Mouse (Mus musculus): ENCODE measurements around the gene Hdhd3.
"Not testable (repeated sequence)": the region's sequence is repeated elsewhere in the genome, so short reads cannot be mapped to it uniquely, and the experiment has no call there.

Gene Hdhd3

DNA sequence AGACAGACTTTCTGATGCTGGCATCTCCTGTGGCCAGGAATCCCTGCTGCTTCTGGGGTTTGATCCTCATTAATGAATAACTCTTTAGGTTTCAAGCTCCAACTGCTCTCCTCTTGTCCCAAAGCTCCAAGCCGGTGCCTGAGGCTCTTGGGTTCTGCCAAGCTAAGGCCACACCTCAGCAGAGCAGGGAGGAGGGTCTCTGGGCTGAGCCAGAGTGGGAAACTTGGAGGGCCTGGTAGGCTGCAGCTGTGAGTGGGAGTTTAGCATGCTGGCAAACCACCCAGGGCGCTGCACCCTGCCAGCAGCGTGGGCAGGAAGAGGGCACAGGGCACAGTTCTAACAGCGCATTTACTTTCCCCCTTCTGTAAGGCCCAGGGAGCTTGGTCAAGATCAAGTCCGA, 5.6 kb upstream of the Hdhd3 start:
- no peak for DNase-seq

DNA sequence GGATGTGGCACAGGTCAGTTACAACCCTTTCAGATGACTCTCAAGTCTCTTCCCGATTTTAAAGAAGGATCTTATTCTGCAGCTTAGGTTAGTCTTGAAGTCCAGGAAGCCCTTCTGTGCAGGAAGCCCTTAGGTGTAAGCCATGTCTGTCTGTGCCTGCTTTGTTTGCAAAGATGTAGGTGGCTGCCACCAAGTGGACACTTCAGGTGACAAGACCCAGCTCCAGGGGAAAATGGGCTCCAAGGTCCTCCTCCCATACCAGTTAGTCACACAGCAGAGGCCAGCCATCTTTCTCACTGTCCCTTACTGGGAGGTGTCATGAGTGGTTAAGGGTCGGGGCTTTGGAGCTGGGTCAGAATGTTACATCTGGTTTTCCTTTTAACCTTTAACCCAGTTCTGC, 3.5 kb upstream of the Hdhd3 start:
- DNase-seq: peak; percentile 71

DNA sequence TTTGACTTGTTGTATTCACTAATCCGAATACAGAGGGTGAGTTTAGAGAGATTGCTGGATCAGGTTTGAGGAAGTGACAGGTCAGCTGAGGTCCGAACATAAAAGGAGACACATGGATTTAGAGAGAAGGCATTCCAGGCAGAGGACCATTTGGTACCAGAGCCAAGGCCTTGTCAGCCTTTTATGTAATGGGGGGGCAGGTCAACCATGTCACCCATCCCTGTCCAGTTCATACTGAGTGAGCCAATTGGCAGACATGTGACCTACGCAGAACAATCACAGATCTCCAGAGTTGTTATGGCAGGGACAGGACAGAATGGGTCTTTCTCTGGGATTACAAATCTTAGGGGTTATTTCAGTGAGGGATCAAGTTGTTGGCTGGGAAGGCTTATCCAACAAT, 2.7 kb upstream of the Hdhd3 start:
- DNase-seq: no peak

DNA sequence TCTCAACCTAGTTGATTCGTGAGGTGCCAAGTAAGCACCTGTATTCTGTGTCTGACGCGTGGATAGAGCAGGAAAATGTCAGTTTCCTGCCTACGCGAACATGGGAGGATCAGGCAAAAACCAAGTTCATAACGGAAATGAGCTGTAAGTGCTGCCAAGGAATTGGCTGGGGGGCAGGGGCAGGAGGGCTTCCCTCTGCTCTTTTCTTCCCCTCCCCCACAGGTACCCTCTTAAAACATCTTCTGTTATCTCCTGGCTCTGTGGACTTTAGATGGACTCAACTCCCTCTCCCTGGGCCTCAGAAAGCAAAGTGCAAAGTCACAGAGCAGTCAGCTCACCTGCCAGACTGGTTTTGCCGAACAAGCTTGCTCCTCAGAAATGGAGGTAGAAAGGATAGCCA, 298 bp downstream of the Hdhd3 start:
- DNase-seq: peak; percentile 53

DNA sequence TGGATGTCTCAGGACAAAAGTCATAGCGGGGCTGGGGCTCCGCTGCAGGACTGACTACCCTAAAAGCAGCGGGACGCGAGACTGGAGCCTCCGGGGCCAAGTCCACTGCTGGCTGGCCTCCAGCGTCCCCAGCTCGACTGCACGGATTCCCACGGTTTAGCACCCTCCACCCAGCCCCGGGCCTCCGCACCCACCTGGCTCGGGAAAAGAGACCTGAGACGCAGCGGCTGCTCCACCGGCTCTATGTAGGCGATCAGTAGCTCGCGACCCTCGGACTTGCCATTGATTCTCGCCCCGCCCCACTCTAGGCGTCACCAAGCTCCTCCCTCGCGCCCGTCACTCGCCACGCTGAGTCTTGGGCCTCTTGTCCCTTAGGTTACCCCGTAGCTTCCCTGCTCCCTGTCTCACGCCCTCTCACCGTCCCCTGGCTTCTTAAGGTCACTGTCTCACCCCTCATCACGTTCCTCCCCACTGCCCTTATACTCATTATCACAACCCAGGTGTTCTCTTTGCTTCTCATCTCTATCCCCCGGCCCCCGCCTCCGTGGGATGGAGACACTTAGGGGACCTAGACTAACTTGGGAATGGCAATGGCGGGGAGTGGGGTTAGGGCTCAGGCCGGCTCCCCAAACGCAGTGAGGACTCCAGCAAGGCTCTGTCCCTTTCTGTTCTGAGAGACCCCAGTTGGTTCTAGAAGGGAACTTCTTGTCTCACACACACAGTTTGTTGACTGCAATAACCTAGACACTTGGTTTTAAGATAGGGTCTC, 1.1 kb downstream of the Hdhd3 start:
- DNase-seq: peak; percentile 93

DNA sequence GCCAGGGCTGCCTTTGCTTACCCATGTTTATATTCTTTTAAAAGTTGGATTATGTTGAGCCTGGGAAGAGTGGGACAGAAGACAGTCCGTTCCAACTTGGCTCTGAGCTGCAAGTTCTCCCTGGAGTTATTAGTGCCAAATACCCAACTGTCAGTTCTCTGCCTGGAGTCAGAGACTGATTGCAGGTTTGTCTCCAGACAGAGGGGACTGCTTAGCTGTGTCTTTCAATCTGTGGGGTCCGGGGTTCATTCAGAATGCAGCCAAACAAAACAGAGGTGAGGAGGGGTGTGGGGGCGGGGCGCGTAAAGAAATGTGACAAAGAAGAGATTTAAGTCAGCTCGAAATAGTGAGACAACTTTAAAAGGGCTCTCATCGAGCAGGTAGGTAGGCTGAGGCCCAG, 1.7 kb downstream of the Hdhd3 start:
- DNase-seq: peak; percentile 49

DNA sequence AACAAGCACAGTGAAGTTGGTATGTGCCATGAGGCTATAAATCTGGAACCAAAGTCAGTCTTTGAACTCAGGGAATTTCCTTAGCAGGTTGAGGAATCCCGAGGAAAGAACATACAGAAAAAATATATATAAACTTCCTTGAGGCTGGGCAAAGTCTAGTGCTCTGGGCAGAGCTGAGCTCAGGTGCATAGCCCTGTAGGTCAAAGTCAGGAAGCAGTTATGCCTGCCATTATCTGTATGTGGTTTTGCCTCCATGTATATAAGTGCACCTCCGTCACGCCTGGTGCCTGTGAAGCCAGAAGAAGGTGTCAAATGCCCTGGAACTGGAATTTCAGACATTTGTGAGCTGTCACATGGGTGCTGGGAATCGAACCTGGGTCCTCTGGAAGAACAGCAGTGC, 2.5 kb downstream of the Hdhd3 start:
- peak; percentile 38 for DNase-seq

DNA sequence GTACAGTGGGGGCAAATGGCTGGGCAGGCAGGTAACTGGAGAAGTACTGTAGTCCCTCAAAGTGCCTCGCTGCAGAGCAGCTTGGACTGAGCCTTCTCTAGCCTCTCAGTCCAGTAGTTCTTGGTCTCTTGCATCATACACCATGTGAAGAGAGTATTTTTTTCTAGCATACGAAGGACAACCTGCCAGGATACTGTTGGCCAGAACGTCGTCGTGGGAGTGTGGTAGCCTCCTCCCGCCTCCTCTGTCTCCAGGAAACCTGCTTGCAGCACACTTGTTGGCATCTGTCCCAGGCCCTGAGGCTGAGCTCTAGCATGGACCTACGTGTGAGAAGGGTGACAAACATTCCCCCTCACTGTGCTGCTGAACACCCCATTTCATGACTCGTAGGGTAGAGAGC, 6.5 kb downstream of the Hdhd3 start:
- DNase-seq: peak; percentile 50

DNA sequence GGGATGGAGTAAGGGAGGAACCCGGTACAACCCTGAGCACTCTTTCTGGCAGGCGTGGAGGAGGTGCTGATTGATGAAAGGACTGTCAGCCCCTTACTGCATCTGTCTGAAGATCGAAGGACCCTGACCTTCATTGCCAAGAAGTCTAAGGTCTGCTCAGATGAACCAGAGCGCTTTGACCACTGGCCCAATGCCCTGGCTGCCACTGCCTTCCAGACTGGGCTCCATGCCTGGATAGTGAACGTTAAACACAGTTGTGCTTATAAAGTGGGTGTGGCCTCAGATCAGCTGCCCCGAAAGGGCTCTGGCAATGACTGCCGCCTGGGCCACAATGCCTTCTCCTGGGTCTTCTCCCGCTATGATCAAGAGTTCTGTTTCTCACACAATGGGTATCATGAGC, 7.3 kb downstream of the Hdhd3 start:
- no peak for DNase-seq

DNA sequence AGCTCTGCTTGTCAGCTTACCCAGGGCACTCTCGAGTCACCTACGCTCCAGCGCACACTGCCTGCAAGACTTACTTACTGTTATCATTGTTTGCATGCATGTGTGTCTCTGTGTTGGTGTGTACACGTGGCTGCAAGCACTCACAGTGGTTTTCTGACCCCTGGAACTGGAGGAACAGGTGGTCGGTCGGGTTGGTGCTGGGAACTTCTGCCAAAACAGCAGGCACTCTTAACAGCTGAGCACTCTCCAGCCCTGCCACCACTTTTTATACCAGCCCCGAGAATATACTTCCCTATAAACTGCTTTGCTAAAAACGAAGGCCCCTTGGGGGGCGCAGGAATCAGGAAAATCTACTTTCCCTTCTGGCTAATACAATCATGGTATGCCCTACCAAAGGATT, 9.0 kb downstream of the Hdhd3 start:
- no peak for DNase-seq

DNA sequence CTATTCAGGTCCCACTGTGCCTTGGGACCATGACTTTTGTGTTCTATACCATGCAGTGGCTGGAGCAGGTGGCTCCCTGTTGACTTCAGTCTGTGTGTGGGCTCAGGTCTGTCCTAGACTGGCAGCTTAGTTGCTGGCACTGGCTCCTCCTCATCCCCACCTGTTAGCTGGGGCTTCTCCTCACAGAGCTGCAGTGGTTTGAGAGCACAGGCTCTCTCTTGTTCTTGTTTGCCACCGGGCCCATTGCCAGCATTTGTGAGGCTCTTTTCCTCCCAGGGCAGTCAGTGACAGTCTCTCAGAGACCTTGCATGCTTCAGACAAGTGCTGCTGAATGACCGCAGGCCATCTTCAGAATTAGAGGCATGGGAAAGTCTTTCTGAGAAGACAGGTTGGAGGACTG, 10.6 kb downstream of the Hdhd3 start:
- no peak for DNase-seq

DNA sequence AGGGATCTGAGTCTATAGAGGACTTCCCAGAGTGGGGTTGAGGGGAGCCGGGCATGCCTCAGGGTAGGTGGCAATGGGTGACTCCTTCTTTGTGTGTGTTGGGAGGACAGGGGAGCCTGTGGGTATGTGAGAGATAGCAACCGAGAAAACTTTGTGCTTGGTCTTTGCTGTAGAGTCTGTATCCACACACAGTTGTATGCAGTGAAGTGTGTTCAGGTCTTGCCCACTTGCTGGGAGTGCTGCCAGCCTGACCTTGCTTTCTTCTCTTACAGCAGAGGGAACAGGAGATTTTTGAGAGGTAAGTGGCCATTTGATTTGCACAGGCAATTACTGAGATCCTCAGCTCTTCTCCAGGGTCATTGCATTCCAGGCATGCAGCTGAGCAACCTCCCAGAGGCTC, 15.4 kb downstream of the Hdhd3 start:
- no peak for DNase-seq

DNA sequence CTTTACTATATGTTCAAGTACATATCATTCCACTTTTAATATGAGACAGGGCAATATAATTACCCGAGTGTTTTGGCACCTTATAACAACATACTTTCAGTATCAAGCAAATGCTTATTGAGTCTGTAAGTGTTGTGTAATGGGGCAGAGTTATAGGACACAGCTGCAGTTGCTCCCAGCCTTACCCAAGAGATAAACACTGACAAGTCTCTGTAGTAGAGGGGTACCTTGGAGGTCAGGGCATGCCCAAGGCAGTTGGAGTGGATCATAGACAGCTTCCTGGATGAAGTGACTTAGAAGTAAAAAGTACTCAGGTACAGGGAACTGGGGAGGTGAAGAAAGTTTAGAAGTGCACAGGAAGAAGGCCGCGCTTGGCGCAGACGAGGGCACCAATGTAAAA, 16.1 kb downstream of the Hdhd3 start:
- DNase-seq: no peak

DNA sequence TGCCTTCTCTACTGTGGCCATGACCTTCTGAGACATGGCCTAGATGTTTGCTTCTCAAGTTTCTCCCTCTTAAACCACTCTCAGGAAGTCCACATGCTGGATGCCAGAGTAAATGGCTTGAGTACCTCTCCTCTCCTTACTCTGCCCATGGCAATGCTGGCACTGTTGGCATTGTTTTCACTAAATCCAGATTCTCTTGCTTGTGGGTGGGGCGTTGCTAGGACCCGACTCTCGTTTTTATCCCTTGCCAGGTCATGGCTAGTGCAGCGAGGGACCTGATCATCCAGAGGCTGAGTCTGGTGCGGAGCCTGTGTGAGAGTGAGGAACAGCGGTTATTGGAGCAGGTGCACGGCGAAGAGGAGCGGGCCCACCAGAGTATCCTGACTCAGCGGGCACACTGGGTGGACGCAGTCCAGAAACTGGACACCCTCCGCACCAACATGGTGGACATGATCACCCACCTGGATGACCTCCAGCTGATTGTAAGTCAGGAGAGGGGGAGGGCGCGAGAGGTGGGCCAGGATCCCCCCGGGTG, 17.0 kb downstream of the Hdhd3 start:
- DNase-seq: no peak

DNA sequence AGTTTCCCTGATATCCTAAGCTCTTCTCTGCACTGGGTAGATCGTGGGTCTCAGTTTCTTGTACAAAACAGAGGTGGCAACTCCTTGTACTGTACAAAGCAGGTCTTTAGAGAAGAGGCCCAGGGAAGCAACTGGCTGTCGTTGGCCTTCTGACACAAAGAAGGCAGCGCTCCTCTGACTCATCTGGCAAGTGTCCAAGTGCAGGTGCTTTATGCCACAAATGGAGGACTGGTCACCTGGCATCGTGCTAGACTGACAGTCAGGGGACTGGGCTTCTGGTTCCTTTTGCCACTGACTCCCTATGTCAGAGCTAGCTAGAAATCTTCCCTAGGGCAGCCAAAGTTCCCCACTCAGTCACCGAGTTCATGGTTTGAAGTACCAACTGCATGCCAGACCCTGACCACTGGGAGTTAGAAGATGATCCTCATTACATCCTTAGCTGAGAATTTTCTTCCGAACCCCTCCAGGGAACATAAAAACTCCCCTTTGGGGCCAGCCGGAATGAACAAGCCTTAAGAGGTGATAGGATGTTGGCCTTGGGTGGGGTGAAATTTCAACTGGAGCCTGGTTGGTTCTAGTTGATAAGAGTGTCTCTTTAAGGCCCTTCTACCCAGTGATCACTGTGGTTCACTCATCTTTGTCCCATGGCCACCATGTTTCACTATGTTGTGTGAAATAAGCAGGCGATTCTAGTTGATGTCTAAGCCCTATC, 17.7 kb downstream of the Hdhd3 start:
- no peak for DNase-seq

DNA sequence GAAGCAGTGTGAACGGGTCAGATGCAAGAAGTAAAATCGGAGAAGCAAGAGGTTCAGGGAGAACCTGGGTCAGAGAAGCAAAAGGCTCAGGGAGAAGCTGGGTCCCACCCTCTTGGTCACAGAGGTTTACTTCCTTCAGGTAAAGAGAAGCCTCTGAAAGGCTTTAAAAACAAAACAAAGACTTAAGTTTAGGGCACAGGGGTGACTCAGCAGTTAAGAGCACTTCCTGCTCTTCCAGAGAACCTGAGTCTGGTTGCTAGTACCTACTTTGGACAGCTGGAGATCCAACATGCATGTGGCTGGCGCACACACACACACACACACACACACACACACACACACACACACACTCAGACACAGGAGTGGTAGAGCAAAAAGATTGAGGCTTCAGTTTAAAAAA, 18.3 kb downstream of the Hdhd3 start:
- no peak for DNase-seq

DNA sequence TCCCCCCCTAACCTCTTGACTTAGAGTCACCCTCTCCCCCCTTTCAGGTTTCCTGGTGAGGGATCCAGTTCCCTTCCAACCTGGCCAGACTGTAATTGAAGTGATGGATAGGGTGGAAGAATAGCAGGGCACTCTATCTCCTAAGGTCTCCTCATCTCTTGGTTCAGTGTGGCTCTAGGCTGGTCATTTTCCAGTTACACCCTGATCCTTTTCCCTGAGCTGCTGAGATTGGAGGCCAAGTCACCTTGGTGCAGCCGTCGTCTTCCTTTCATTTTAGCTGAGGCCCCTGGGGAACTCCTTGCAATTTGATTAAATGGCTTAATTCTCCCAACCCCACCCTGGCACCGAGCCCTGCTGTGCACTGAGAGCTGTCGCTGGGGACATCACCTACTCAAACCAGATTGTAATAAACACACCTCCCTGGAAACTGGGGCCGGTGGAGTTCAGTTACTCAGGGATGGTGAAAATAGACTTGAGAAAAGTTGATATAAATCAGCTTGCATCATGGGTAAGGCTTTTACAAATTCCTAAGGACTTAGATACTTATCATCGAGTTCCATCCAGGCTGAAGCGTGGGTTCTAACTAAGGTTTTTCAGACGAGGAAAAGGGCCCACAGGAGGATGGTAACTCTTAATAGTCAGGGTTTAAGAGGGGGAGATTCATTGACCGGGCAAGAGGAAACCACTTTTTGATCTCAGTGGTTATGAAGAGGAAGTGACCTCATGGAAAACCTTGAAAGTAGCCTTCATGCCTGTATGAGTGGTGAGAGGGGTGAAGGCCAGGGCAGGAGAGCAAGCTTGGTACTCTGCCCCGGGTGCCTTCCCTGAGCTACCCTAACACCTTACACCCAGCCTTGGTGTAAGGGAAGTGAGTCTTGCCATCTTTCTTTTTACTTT, 22.3 kb downstream of the Hdhd3 start:
- DNase-seq: no peak

DNA sequence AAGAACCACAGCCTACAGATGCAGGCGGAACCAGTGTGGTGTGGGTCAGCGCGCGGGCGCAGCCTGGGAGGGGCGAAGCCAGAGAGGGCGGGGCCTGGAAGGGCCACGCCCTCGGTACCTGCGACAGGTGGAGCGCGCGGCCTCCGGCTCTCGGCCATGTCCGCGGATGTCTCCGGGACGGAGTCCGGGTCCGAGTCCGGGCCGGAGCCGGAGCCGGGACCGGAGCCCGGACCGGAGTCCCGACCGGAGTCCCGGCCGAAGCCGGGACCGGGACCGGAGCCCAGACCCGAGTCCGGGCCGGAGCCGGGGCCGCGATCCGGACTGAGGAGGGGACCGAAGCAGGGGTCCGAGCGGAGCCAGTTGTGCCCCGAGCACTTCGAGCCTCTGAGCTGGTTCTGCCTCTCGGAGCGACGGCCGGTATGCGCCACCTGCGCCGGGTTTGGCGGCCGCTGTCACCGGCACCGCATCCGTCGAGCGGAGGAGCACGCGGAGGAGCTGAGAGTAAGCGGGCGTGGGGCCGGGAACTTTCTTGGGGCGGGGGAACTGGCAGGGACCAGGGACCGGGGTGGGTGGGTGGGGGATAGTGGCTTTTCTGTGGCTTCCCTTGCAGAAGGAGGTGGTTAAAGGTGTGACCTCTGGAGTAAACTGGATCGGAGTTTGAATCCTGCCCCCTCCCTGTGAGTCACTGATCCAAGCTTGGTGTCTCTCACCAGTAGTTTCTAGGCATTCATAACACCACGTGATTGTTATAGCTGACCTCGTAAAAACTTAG, 23.1 kb downstream of the Hdhd3 start, which contains the start of gene Bspry:
Bspry (plus strand) TSS at position 117 of the 772 bp plus-strand sequence.
- DNase-seq: no peak

DNA sequence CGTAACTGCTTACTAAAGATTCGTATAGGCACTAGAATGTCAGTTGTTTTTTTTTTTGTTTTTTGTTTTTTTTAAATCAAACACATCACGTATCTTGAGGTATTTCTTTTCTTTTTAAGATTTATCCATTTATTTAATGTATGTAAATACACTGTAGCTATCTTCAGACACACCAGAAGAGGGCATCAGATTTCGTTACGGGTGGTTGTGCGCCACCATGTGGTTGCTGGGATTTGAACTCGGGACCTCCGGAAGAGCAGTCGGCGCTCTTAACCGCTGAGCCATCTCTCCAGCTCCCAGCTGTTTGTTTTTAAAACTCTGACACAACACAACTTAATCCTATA, 23.7 kb downstream of the Hdhd3 start:
- DNase-seq: not testable (repeated sequence)

DNA sequence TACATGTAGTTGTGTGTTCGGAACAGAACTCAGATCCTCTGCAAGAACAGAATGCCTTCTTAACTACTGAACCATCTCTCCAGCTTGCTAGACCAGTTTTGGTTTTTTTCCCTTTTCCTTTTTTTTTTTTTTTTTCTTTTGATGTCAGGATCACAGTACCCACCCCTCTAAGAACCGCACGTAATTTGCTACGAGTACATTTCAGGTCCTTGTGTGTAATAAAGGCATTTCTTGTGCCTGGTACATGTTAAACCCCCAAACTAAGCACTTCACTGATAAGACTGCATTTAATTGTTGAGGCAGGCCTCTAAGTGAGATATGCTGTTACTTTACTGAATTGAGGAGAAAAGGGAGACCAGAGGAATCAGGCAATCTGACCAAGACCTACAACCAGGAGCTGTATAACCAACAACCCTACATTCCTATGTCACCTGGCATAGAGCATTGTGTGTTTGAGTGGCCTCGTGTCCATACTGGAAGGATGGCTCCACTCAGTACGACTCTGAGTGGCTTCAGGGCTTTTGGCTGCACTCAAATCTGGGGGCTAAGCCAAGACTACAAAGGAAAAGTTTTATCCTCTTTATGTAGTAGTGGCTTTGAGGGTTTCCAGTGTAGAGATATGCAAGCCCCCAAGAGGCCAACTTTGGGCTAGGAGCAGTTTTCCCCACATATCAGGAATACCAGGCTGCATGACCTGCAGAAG, 25.6 kb downstream of the Hdhd3 start:
- no peak for DNase-seq

DNA sequence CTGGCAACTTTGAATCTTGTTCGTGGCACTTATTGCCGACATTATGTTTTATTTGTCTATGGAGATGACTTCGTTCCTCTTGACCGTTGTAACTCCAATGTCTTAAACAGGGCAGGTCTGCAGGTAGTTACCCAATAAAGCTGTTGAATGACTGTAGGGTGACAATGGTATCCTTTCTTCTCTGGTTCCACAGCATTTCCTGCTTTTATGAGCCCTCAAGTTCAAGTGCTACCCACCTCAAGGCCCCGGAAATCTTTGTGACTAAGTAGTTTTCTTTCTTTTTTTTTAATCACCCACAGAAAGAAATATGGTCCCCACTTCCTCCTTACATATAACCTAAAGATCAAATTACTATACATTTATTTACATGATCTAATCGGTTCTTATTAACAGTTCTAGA, 27.5 kb downstream of the Hdhd3 start:
- no peak for DNase-seq

DNA sequence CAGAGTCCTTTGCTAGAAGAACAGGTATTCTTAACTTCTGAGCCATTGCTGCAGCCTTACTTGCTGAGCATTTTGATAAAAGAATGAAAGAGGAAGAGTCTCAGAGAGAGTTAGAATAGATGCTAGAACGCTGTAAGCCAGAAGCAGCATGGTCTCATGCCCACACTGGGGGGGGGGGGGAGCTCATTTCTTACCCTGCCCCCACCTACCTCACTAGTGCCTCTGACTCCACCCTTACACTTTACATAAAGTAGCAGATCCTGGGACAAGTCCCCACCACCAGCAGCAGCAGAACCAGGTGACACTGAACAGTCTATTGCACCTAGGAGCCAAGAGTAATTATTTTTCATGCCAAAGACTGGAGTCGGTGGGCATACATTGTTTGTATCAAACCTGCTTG, 28.1 kb downstream of the Hdhd3 start:
- DNase-seq: no peak

All from cerebellum, adult 9-10 months (tissue).